Mouse (Mus musculus) v-Abl transformed pro-B cells (cell line): Measurements from ENCODE around the gene Slc15a5.

Experiments used
- in situ Hi-C, 2 experiments: fragments of 400-800 bp; cut with MboI; formaldehyde crosslinking; loops; one replicate each; pipeline ENCODE4 v1.15.1; 2025; ENCODE audit not compliant: unreplicated experiment in 2 of 2

Slc15a5 gene

DNA sequence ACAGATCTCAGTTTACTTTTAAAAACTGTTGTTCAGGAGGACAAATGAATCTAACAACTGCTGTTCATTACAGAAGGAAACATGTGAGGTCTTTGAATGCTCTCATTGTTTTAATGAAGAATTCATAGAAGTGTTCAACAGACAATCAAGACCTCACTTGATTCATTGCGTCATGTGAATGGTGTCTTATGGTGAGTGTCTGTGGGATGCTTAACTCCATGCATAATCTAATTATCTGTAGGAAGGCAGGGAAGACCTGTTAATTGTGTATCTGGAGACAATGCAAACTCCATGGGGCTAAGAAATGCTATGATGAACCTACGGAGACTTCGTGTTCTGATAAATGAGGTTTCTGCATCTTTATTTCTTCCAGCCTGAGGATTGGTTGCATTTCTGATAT, 103.7 kb downstream of the Slc15a5 start:
- in situ Hi-C loops: no loop called here

DNA sequence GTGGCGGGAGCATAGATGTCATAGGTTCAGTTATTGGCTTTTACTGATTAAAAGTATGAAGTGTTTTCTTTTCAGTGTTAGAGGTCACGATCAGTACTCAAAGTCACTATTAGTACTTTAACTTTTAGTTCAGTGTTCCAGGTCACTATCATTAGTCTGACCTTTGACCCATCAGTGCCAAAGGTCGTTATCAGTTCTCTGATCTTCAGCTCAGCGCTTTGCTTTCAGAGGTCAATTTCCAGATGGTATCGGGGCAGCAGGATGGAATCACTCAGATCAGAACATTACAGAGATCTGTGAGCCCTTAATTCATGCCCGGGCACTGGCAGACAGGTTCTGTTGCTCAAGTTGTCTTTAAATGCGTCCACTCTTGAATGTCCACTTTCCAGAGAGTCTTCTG, 116.0 kb downstream of the Slc15a5 start:
- in situ Hi-C loops: no loop called here

DNA sequence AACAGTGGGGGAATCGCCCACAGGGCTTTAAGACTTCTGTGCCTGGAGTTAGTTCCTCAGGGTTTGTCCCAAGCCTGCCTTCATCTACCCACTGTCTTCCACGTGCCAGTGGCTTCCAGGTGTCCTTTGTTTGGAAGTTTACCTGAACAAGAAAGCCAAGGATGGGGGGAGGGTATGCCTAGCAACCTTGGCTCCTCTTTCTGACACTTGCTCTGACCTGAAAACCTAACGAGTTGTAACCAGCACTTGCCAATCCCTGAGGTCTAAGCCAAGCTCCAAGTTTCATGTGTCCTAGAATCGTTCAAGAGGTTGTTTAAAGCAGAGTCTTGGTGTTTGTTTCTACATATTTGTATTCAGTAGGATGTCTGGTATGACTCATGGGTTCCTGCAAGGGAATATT, 116.9 kb downstream of the Slc15a5 start:
- in situ Hi-C loops: no loop called here

DNA sequence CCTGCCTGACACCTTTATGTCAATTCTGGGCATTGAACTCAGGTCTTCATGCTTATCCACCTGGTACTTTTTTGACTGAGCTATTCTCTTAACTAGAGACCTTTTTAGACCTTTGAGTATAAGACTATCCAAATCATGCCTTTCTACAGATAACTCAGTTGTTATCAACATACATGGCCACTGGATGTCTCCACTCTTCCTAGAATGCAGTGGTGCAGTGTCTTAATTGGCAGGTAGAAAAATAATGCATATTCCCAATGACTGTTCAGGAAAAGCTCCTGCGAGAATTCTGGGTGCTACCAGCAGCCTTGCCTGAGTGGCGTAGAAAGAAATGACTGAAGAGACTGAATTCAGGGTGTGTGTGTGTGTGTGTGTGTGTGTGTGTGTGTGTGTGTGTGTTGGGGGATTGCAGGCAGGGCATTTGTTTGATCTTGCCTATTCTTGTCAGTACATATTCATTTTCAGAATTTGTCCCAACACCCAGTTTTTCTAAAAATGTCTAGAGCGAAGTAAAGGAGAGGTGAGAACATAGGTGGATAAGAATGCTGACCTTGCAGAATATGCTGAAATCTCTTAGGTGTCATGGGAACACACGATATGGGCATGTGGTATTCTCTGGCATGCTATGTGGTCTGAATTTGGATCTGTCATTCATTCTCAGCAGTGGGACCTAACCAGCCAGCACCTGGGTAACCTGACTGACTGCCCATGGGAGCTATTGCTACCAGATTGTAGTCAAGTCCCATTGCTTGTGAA, 119.5 kb downstream of the Slc15a5 start:
- in situ Hi-C loops: no loop called here

DNA sequence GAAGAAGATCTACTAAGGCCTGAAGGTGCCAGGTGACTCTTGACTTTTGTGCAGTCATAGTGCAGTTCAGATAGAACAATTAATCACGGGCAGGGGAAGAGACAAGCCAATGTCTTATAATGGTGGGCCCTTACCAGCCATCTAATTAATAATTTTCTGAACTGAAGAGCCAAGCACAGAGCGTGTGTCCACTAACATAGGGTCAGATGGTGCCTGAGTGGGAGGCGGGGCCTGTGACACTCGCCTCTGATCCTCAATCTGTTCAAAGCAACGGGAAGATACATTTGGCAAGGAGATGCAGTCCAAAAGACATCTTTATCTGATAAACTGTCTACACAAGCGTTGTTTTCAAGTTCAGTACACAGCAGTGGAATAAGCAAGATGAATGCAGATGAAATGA, 122.1 kb downstream of the Slc15a5 start:
- in situ Hi-C loops: no loop called here

DNA sequence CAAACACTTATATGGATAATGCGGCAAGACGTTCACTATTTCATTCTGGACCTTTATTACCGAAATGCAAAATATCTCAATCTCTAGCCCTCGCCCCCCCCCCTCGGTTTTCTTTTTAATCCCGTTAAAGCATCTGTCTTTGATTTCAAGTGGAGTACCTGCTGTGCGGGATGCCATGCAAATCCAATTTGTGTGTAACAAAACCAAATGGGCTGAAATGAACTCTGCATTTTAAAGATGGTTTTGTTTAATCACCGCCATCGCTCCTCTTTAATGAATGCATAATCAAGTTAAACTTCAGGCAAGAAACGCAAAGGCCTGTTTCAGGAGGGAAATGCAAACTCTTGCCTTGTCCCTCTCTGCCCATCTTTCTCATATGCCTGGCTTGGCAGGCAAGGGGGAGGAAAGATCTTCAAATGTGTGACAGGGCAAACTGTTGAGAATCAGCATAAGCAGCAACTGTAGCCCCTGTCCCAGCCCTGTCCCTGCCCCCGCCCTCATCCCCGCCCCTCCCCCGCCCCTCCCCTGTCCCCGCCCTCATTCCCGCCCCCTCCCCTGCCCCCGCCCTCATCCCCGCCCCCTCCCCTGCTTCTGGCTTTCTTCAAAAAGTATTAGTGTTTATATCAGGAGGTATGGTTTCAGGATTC, 122.8 kb downstream of the Slc15a5 start:
- in situ Hi-C loops: no loop called here

DNA sequence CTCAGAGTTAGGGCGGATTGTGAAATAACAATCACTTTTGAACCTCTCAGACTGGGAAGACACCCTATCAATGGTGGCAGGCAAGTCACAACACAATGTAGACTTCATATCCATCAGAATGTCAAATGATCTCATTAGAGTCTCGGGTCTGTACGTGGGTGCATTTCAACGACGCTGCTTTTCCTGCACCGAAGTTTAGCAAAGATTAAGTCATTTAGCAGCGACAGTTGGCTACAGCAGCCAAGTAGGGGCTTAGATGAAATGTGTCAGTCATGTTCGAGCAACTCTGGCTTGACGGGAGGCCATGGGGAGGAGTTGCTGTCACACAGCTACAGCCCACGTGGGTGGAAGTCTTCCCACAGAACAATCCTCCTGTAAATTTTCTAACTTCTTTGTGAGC, 133.2 kb downstream of the Slc15a5 start:
- in situ Hi-C loops: no loop called here

DNA sequence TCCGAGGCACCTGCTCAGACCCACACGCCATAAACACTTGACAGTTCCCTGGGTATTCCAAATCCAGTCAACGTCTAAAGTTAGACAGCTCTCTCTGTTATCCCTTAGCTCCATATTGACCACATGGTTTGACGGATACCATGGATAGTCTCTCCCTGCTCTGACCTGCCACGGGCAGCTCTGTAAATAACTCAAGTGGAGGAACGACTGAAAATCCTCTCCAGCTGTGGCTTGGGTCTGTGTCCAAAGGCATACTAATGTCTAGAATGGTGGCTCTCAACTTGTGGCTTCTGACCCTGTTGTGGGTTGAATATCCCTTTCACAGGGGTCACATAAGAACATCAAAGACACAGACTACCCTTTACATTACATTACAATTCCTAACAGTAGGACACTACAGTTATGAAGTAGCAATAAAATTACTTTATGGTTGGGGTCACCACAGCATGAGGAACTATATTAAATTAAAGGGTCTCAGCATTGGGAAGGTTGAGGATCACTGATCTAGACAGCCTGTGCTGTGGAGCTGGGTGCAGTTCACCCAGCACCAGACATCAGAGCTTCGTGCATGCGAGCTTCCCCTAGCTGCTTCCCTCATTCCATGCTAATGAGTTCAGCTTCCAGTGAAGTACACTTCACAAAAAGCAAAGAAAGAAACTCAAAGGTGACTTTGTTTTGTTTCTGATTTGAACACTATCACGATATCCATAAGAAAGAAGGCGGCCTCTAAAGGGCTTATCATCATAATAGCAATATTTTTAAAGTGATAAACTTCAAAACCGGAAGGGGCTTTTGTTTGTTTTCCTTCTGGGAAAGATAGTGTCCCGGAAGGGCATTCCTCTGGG, 139.1 kb downstream of the Slc15a5 start:
- in situ Hi-C loops: no loop called here

DNA sequence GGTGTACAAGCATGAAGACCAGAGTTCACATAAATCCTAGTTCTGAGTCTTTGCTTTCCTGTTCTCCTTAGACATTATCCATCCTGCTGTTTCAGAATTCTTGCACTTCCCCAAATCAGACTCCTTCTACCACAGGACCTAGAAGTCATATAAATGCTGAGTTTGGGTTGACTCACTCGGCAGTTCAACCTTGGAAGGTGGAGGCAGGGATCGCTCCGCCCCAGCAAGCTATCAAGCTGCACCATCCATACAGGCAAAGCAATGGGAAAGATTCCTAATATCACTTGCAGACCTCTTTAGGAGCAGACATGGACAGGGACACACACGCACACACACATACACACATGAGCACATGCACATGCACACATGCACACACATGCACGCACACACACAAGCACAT, 142.2 kb downstream of the Slc15a5 start:
- in situ Hi-C loops: no loop called here

DNA sequence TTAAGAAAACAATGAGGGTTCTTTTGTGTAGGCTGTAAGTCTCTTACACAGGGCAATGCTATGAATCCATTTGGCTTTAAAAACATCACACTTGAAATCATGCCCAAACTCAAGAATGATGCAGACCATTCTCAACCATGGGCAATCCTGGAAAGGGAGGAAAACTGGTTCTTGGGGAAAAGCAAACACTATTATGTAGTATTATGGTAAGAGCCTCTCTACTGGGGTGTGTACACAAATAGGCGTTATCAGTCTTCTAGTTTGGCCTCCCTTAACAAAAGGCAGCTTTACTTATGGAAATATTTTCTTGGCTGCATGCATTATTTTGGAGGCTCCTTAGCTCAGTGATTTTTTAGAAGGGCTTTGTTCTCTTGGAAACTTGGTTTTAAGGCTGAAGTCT, 143.4 kb downstream of the Slc15a5 start:
- in situ Hi-C loops: no loop called here

DNA sequence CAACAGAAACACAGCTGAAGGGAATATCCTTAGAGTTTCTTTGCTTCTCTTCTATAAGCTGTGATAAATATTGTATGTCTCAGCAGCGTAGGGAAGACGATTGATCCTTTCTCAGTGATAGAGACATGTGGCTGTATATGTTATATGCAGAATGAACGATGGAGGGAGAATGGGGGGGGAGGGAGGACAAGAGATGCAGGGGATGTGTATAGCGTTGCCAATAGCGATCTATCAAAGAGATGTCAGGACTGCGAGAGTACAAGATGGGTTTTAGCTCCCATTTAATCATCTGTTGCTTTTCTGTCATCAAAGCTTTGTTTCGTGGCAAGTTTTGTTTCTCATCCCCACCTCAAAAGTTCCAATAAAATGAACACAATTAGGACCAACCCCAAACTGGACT, 143.9 kb downstream of the Slc15a5 start:
- in situ Hi-C loops: no loop called here

DNA sequence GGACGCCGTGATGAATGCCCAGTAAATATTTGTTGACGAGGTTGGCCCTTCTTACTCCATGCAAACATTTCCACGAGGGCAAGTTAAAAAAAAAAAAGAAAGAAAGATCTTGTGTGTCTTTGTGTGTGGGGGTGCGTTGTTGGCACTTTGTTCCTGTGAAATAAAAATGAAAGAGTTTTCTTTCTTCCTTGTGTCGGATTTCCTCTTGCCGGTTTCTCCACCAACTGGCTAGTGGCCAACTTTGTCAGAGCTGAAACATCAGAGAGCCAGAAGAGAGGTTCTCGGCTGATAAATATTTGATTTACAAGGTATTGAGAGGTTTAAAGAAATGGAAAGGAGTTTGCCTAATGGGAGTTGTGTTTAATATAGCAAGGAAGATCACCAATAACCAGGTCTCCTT, 144.4 kb downstream of the Slc15a5 start:
- in situ Hi-C loops: no loop called here

DNA sequence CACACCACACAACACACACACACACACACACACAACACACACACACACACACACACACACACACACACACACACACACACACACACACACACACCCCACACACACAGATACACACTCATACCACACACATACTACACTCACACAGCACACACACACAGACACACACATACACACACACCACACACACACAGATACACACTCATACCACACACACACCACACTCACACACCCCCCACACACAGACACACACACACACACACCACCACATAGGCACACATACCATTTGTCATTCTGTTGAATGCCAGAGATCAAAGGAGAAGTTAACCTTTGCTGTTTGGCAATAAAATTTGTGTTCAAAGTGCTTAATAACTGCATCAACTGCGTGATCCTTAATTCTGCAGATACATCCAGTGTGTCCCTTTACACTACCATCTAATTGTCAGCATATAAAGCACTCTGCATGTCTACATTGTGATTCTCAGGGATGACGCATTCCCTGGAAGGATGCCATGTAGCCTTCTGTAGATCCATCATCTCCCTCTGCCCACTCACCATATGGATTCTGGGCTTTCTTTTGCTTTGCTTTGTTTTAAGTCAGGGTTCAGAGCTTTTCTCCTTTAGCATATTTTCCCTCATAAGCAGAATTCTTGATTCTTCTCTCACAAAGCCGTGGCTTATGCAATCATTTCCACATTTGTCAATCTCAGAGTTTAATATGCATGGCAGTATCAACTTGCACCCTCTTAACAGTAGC, 145.0 kb downstream of the Slc15a5 start:
- in situ Hi-C loops: no loop called here
